Mouse (Mus musculus) stomach, postnatal 0 days (tissue): ENCODE results near the gene Man2a1.

Source experiments
- CTCF ChIP-seq: IDR thresholded peaks from 2 replicates; pipeline ENCODE4 v1.5.1; 2016; ENCODE audit warnings: antibody characterized with exemption, low read depth, mild to moderate bottlenecking, moderate library complexity
- EP300 ChIP-seq: optimal IDR thresholded peaks from 2 replicates; pipeline ENCODE3; 2016; ENCODE audit warnings: antibody characterized with exemption

- TF ChIP-seq CTCF, result no peak
- TF ChIP-seq EP300, result no peak
Observed at GRCm38 (mm10) chr17:64554901-64555300, 45.6 kb upstream of the Man2a1 start.
